Mouse (Mus musculus) activated CD4-positive, CD25-positive, alpha-beta regulatory T cell (primary cell): ENCODE measurements around the gene Hba-a1. TPM values are rescaled to one million over a fixed set of nuclear protein-coding genes. Genes with fewer than 3 reads are reported as not detected.

Source experiments
- polyA plus RNA-seq, 2 experiments: library from polyadenylated mRNA; unstranded; fragments of 100-300 nt; shearing (Covaris generic); gene quantifications; one replicate each; pipeline ENCODE4 v1.2.1; 2017

Gene Hba-a1
- 100 to 1,000 TPM; 183 to 235 TPM for polyA plus RNA-seq

DNA sequence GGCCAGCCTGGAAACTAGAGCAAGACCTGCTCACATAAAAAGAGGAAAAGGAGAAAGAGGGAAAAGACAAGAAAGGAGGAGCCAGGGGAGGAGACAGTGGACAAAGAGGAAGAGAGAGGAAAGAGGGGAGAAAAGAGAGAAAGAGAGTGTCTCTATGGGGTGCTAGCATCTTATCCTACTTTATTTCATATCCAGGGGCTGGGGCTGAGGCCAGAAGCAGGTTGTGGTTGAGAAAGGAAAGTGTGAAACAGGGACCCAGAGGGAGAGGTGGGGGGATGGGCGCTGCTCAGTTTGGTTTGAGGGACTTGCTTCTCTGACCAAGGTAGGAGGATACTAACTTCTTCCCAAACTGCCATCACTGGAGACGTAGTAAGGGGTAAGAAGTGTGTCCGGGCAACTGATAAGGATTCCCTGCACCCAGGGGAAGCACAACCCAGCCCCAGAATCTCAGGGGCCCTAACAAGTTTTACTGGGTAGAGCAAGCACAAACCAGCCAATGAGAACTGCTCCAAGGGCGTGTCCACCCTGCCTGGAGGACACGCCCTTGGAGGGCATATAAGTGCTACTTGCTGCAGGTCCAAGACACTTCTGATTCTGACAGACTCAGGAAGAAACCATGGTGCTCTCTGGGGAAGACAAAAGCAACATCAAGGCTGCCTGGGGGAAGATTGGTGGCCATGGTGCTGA, at the start of gene Hba-a1:
Hba-a1 (plus strand) TSS at position 421 of the 687 bp plus-strand sequence.

DNA sequence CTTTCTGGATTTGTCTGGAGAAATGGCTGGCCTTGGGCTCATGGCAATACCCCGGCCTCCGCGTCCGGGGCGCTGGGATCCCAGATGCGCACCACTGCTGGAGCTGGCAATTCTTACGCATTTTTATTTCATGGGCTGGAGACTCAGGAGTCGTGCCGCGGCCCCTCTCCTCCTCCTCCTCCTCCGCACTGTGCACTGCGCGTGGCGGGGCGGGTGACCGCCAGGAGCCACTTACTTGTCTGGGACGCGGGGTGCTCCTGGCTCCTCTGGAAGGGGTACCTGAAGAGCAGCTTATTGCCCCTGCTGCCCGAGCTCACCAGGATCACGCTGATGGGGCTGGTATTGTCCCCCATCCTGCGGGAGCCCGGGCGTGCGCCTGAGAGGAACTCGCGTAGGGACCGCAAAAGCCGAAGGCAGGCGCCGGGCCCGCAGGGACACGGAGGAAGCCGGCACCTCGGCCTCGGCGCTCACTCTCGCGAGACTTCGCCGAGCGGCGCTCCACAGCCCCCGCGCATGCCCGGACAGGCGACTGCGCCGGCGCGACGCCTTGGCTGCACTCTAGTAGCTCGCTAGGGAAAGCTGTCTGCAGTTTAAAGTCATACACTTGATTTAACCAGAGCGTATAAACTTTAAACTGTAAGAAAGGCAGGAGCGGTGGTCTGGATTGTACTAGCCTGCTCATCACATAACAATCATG, 16.0 kb upstream of the Hba-a1 start, which contains the start of gene Nprl3:
Nprl3 (minus strand) TSS at position 520 of the 697 bp plus-strand sequence.

GRCm38 (mm10) chr11:32276347-32276746, 7.0 kb upstream of the Hba-a1 start, which contains the start of gene Hba-x:
Gene Hba-x (plus strand): TSS chr11:32276400.

GRCm38 (mm10) chr11:32286695-32287492, 3.6 kb downstream of the Hba-a1 start, which contains the start of gene Hbq1b:
Gene Hbq1b (plus strand): TSS chr11:32286965.

DNA sequence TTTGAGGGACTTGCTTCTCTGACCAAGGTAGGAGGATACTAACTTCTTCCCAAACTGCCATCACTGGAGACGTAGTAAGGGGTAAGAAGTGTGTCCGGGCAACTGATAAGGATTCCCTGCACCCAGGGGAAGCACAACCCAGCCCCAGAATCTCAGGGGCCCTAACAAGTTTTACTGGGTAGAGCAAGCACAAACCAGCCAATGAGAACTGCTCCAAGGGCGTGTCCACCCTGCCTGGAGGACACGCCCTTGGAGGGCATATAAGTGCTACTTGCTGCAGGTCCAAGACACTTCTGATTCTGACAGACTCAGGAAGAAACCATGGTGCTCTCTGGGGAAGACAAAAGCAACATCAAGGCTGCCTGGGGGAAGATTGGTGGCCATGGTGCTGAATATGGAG, 12.9 kb downstream of the Hba-a1 start, which contains the start of gene Hba-a2:
Hba-a2 (plus strand) TSS at position 287 of the 400 bp plus-strand sequence.

GRCm38 (mm10) chr11:32299865-32300264, 16.6 kb downstream of the Hba-a1 start, which contains the start of gene Hbq1a:
Gene Hbq1a (plus strand): TSS chr11:32300069.

Other genes starting within 250 kb of the Hba-a1 start
- 10 to 100 TPM in 1 of 2 experiments, 1 to 10 TPM in 1; 7.2 to 23.8 TPM for gene Il9r, start 83.2 kb upstream of the Hba-a1 start, polyA plus RNA-seq
- gene Snrnp25, start 78.1 kb upstream of the Hba-a1 start, polyA plus RNA-seq, result 10 to 100 TPM; 57.6 to 60.8 TPM
- 1 to 10 TPM in 1 of 2 experiments, under 1 TPM in 1; 0.15 to 2.6 TPM for gene Rhbdf1, start 61.2 kb upstream of the Hba-a1 start, polyA plus RNA-seq
- 10 to 100 TPM; 26.1 to 44.5 TPM for gene Mpg, start 57.0 kb upstream of the Hba-a1 start, polyA plus RNA-seq
- gene Nprl3, start 15.8 kb upstream of the Hba-a1 start, polyA plus RNA-seq, result 10 to 100 TPM; 44.2 to 46.7 TPM
- gene Hba-x, start 7.1 kb upstream of the Hba-a1 start, polyA plus RNA-seq, result not detected
- 1 to 10 TPM in 1 of 2 experiments, not detected in 1; 1.2 TPM for gene Hbq1b, start 3.5 kb downstream of the Hba-a1 start, polyA plus RNA-seq
- 100 to 1,000 TPM; 293 to 315 TPM for gene Hba-a2, start 13.0 kb downstream of the Hba-a1 start, polyA plus RNA-seq
- gene Hbq1a, start 16.6 kb downstream of the Hba-a1 start, polyA plus RNA-seq, result not detected
- gene Sh3pxd2b, start 64.3 kb downstream of the Hba-a1 start, polyA plus RNA-seq, result under 1 TPM; 0.20 to 0.45 TPM
- gene Ubtd2, start 171.9 kb downstream of the Hba-a1 start, polyA plus RNA-seq, result 1 to 10 TPM; 7.4 to 7.7 TPM
- 1 to 10 TPM; 1.4 to 2.4 TPM for gene Efcab9, start 248.6 kb downstream of the Hba-a1 start, polyA plus RNA-seq
- 100 to 1,000 TPM; 163 to 258 TPM for gene Stk10, start 249.8 kb downstream of the Hba-a1 start, polyA plus RNA-seq